Mouse (Mus musculus): ENCODE measurements around the gene Ebf1. TPM values are rescaled to one million over a fixed set of nuclear protein-coding genes. Genes with fewer than 3 reads are reported as not detected.

Gene Ebf1
- total RNA-seq, 2 experiments from 2014 or later, result 16.8 to 30.3 TPM

DNA sequence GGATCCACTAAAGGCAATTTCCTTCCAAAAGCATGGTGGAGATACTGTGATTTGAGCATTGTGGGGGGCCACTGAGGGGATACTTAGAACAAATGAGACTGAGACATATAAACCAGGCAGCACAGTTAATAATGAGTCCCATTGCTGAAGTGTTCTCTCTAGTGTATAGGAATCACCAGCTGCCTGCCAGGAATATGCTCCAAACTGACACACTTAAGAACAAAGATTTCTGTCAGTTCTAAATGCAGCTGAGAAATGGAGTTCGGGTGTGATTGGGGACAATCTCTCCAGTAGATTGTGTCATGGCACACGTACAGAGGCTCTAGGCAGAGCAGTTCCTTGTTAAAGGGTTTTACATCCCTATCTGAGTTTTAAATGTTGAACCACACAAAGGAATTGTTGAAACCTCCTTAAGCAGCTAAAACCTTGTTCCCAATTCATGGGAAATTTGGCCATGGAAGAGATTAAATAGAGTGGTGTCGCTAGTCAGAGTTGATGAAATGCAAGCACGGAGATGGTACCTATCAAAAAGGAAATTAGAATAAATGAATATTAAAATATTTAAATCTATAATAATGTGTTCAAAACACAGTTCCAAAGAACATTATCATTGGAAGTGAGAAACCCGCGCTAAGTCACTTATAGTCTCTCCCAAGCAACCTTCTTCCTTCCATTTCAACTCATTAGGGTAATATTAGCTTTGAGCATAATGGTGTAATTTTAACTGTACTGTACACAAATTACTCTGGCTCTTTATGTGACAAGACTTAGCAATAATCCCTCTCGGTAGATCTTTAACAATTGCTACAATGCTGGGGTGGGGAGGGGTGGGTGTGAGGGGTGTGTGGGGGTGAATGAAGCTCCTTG is 438.9 kb downstream of the Ebf1 start:
- no peak for DNase-seq

Other genes starting within 250 kb of the Ebf1 start
- not detected for gene Il12b, start 217.3 kb upstream of the Ebf1 start, total RNA-seq (2021)
- 10 to 100 TPM; 42.5 to 44.1 TPM for gene Ublcp1, start 146.8 kb upstream of the Ebf1 start, total RNA-seq (2021)
- 10 to 100 TPM; 55.9 to 86.3 TPM for gene Rnf145, start 98.4 kb upstream of the Ebf1 start, total RNA-seq (2021)

Measured in adrenal gland, postnatal 36 days (tissue).